Mouse (Mus musculus) midbrain, embryonic 15.5 days (tissue): ENCODE measurements around the gene Gm8298. TPM values are rescaled to one million over a fixed set of nuclear protein-coding genes. Genes with fewer than 3 reads are reported as not detected.
A peak's percentile ranks its signal among the peaks of the same experiment; 100 is the strongest.
"Not testable (repeated sequence)": the region's sequence is repeated elsewhere in the genome, so short reads cannot be mapped to it uniquely, and the experiment has no call there.

Experiments used
- ATAC-seq: fragments of 200-750 bp; cut with Nextera tagmentation; replicated peaks from 2 replicates; pipeline ENCODE4 v1.8.0; 2017; ENCODE audit warnings: moderate TSS enrichment
- H3K27ac ChIP-seq: fragments of 300-500 bp; sonication (generic); 2 replicates; pipeline ENCODE4 v1.5.1; 2015; ENCODE audit warnings: mild to moderate bottlenecking, inconsistent platforms
- H3K27me3 ChIP-seq: fragments of 300-500 bp; sonication (generic); replicated peaks from 2 replicates; pipeline ENCODE4 v1.6.1; 2015; ENCODE audit warnings: inconsistent platforms
- H3K36me3 ChIP-seq: fragments of 300-500 bp; sonication (generic); replicated peaks from 2 replicates; pipeline ENCODE4 v1.6.1; 2015; ENCODE audit warnings: inconsistent platforms
- H3K4me1 ChIP-seq: fragments of 300-500 bp; sonication (generic); 2 replicates; pipeline ENCODE4 v1.6.1; 2015; ENCODE audit warnings: inconsistent platforms
- H3K4me2 ChIP-seq: fragments of 300-500 bp; sonication (generic); 2 replicates; pipeline ENCODE4 v1.6.1; 2015; ENCODE audit warnings: inconsistent platforms, mild to moderate bottlenecking, moderate library complexity
- H3K4me3 ChIP-seq: fragments of 300-500 bp; sonication (generic); 2 replicates; pipeline ENCODE4 v1.5.1; 2015; ENCODE audit warnings: mild to moderate bottlenecking, inconsistent platforms
- H3K9ac ChIP-seq: fragments of 300-500 bp; sonication (generic); 2 replicates; pipeline ENCODE4 v1.6.1; 2015; ENCODE audit warnings: mild to moderate bottlenecking, inconsistent platforms
- H3K9me3 ChIP-seq: fragments of 300-500 bp; sonication (generic); 2 replicates; pipeline ENCODE4 v1.6.1; 2016; ENCODE audit warnings: inconsistent platforms
- WGBS: fragments of 180-500 bp; shearing (Covaris S2); methylation state at CpG from one replicate; pipeline ENCODE4 v1.1.7; 2015; ENCODE audit warnings: mixed read lengths; 5-methylcytosine and 5-hydroxymethylcytosine counted together
- polyA plus RNA-seq: library from polyadenylated mRNA; unstranded; fragments of >200 nt; fragmentation: Nextera tagmentation; extraction: Ambion mirVana; gene quantifications from 2 replicates; pipeline ENCODE4 v1.2.1, GENCODE M21; 2015

Gm8298 gene
- polyA plus RNA-seq = not detected in 2 replicates

GRCm38 (mm10) chr3:59860751-59861150 lies at the start of gene Gm8298:
Gene Gm8298 (plus strand): TSS chr3:59861051.
- WGBS = 96% methylated on average over 2 of the region's 2 CpGs
- H3K9ac ChIP-seq = no peak within 1 kb of the TSS
- H3K4me3 ChIP-seq = no peak within 1 kb of the TSS

GRCm38 (mm10) chr3:59813169-59813568 lies 47.7 kb upstream of the Gm8298 start:
- H3K27me3 ChIP-seq = no peaks in the 10 kb centered on the region
- H3K4me1 ChIP-seq = no peaks in the 10 kb centered on the region
- no peak overlapping the region for H3K9ac ChIP-seq
- no peak overlapping the region for H3K27ac ChIP-seq
- ATAC-seq = no peak
- H3K9me3 ChIP-seq = no peaks in the 10 kb centered on the region
- no peak overlapping the region for H3K4me2 ChIP-seq
- H3K36me3 ChIP-seq = no peaks in the 10 kb centered on the region
- no peak overlapping the region for H3K4me3 ChIP-seq

More at GRCm38 (mm10) chr3:59860751-59861150, at the start of gene Gm8298:
- H3K4me2 ChIP-seq = no peak within 1 kb of the TSS
- H3K27me3 ChIP-seq = no peaks in the 10 kb centered on the region
- H3K36me3 ChIP-seq = no peaks in the 10 kb centered on the region
- H3K9me3 ChIP-seq = no peaks in the 10 kb centered on the region
- H3K4me1 ChIP-seq = no peaks in the 10 kb centered on the region
- no peak within 1 kb of the TSS for H3K27ac ChIP-seq
- no peak for ATAC-seq

- Histone ChIP-seq H3K4me3 (no peak overlapping the region), H3K27ac (no peak overlapping the region), H3K4me1 (no peaks in the 10 kb centered on the region), H3K9me3 (no peaks in the 10 kb centered on the region), H3K36me3 (no peaks in the 10 kb centered on the region), H3K27me3 (no peaks in the 10 kb centered on the region), H3K4me2 (no peak overlapping the region), H3K9ac (no peak overlapping the region)
- 31% methylated on average over 2 of the region's 2 CpGs for WGBS
- peak; percentile 79 for ATAC-seq
Measured at GRCm38 (mm10) chr3:59870765-59871164, 9.9 kb downstream of the Gm8298 start.

- WGBS = 19% methylated on average over 1 of the region's 1 CpGs
- ATAC-seq, H3K36me3 ChIP-seq: not testable (repeated sequence)
Measured at GRCm38 (mm10) chr3:59877601-59878000, 16.8 kb downstream of the Gm8298 start.

GRCm38 (mm10) chr3:59879801-59880554 lies 19.1 kb downstream of the Gm8298 start:
- H3K4me3 ChIP-seq, H3K4me1 ChIP-seq, H3K4me2 ChIP-seq, H3K36me3 ChIP-seq, H3K27ac ChIP-seq, ATAC-seq, H3K9ac ChIP-seq, H3K9me3 ChIP-seq, H3K27me3 ChIP-seq: not testable (repeated sequence)
- WGBS = 79% methylated on average over 7 of the region's 7 CpGs

More at GRCm38 (mm10) chr3:59877601-59878000, 16.8 kb downstream of the Gm8298 start:
- H3K4me1 ChIP-seq, H3K9me3 ChIP-seq, H3K9ac ChIP-seq, H3K27me3 ChIP-seq, H3K4me3 ChIP-seq, H3K4me2 ChIP-seq, H3K27ac ChIP-seq: not testable (repeated sequence)

- Histone ChIP-seq H3K27me3 (no peaks in the 10 kb centered on the region), H3K36me3 (no peaks in the 10 kb centered on the region), H3K4me1 (no peaks in the 10 kb centered on the region), H3K9ac (no peak overlapping the region), H3K4me3 (no peak overlapping the region), H3K27ac (no peak overlapping the region), H3K9me3 (no peaks in the 10 kb centered on the region), H3K4me2 (no peak overlapping the region)
- whole genome bisulfite sequencing = 88% methylated on average over 2 of the region's 2 CpGs
- no peak for ATAC-seq
Measured at GRCm38 (mm10) chr3:59893276-59893675, 32.4 kb downstream of the Gm8298 start.

GRCm38 (mm10) chr3:59924914-59925313 lies 64.1 kb downstream of the Gm8298 start, which contains the start of gene C130079G13Rik:
Gene C130079G13Rik (plus strand): TSS chr3:59925214.
- no peak within 1 kb of the TSS for H3K4me3 ChIP-seq
- no peaks in the 10 kb centered on the region for H3K4me1 ChIP-seq
- no peak within 1 kb of the TSS for H3K9ac ChIP-seq
- H3K27me3 ChIP-seq = no peaks in the 10 kb centered on the region
- H3K9me3 ChIP-seq = no peaks in the 10 kb centered on the region
- ATAC-seq = no peak
- WGBS = 85% methylated on average over 2 of the region's 2 CpGs
- no peaks in the 10 kb centered on the region for H3K36me3 ChIP-seq
- no peak within 1 kb of the TSS for H3K27ac ChIP-seq
- no peak within 1 kb of the TSS for H3K4me2 ChIP-seq

Other genes with a start within 250 kb of the Gm8298 start
- gene Gm5538, start 131.3 kb upstream of the Gm8298 start, polyA plus RNA-seq = not detected in 2 replicates
- gene C130079G13Rik, start 64.2 kb downstream of the Gm8298 start, polyA plus RNA-seq = not detected in 2 replicates
- not detected in 2 replicates for gene Aadacl2, start 145.7 kb downstream of the Gm8298 start, polyA plus RNA-seq
- gene Aadac, start 164.7 kb downstream of the Gm8298 start, polyA plus RNA-seq = 0.26 TPM in 1 of 2 replicates, not detected in the other
- gene Sucnr1, start 220.8 kb downstream of the Gm8298 start, polyA plus RNA-seq = not detected in 2 replicates